Mouse (Mus musculus) C2C12 (cell line): ENCODE measurements around the gene Grid1. TPM values are rescaled to one million over a fixed set of nuclear protein-coding genes. Genes with fewer than 3 reads are reported as not detected.

Experiments used
- H3K27me3 ChIP-seq: one replicate; pipeline ENCODE4 v1.6.1; 2011; ENCODE audit not compliant: control insufficient read depth, insufficient read depth, insufficient read length
- H3K36me3 ChIP-seq: one replicate; pipeline ENCODE4 v1.6.1; 2011; ENCODE audit not compliant: control insufficient read depth, insufficient read depth
- H3K4me3 ChIP-seq: one replicate; pipeline ENCODE4 v1.5.1; 2011; ENCODE audit warnings: mild to moderate bottlenecking, control low read depth; ENCODE audit not compliant: poor library complexity, insufficient read depth, severe bottlenecking
- H3K79me2 ChIP-seq: one replicate; pipeline ENCODE4 v1.6.1; 2011; ENCODE audit not compliant: control insufficient read depth, insufficient read depth
- H3K79me3 ChIP-seq: one replicate; pipeline ENCODE4 v1.6.1; 2011; ENCODE audit warnings: low read depth, control low read depth
- H3ac ChIP-seq: one replicate; pipeline ENCODE3; 2011; ENCODE audit warnings: low read depth; ENCODE audit not compliant: control insufficient read depth, insufficient read length
- CEBPB ChIP-seq: IDR thresholded peaks from one replicate; pipeline ENCODE4 v1.6.1; 2011; ENCODE audit warnings: low read depth, mild to moderate bottlenecking, control low read depth, moderate library complexity
- CTCF ChIP-seq: IDR thresholded peaks from one replicate; pipeline ENCODE4 v1.5.1; 2011; ENCODE audit not compliant: control insufficient read depth, insufficient read depth, insufficient read length
- FOSL1 ChIP-seq: IDR thresholded peaks from one replicate; pipeline ENCODE4 v1.8.0; 2011; ENCODE audit warnings: mild to moderate bottlenecking, low read length; ENCODE audit not compliant: poor library complexity, insufficient read depth, severe bottlenecking
- MAX ChIP-seq: IDR thresholded peaks from one replicate; pipeline ENCODE4 v1.6.1; 2011; ENCODE audit warnings: mild to moderate bottlenecking, control low read depth
- MYOD1 ChIP-seq: IDR thresholded peaks from one replicate; pipeline ENCODE4 v1.6.1; 2011; ENCODE audit warnings: low read depth; ENCODE audit not compliant: control insufficient read depth, insufficient read length
- MYOG ChIP-seq: IDR thresholded peaks from one replicate; pipeline ENCODE4 v1.6.1; 2011; ENCODE audit not compliant: control insufficient read depth, insufficient read length; ENCODE audit errors: extremely low read depth
- USF1 ChIP-seq: IDR thresholded peaks from one replicate; pipeline ENCODE4 v1.6.1; 2011; ENCODE audit warnings: low read depth, mild to moderate bottlenecking, control low read depth, moderate library complexity
- polyA plus RNA-seq: library from polyadenylated mRNA; unstranded; fragments of >200 nt; fragmentation: generic; extraction: Trizol; gene quantifications from one replicate; pipeline ENCODE4 v1.2.1, GENCODE M21; 2012; ENCODE audit warnings: missing spikeins

Grid1 gene
- polyA plus RNA-seq, 1 experiment, result 0.04 TPM

DNA sequence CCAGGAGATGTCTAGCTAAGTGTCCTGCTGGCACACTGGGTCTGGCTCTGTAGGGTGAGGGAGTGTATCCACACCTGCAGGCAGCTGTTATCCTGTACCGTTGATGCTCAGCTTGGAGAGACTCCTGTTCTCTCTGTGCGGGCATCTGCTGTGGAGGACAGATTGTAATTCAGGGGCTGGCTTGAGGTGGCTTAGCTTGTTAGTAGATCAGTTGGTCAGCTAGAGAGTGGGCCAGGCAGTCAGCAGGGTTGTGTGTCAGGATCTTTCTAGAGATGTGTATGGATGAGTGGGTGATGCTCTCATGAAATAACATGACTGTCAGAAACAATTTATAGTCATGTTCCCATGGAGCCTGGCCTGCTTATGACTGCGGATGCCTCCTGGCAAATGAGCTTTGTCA, 24.3 kb downstream of the Grid1 start:
- no peaks in the 10 kb centered on the region for H3K79me3 ChIP-seq

DNA sequence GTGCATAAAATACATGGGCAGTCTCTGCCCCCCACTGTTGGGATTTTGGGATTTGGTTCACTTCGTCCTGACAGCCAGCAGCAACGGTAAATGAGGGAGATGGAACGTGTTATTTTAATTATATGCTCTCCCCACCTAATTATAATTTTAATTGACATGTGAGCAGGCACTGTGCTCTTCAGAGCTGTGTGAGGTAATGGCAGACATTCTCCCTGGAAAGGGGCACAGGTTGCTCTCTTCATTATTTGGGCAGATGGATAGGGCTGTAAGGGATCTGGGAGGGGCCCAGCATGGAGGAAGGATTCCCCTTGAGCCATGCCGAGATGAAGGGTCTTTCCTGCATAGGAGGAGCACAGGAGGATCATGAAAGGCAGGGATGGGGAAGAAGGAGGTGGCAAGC, 26.9 kb downstream of the Grid1 start:
- H3K4me3 ChIP-seq, result no peak overlapping the region
- H3K79me2 ChIP-seq, result no peaks in the 10 kb centered on the region
- H3K36me3 ChIP-seq, result no peaks in the 10 kb centered on the region
- no peaks in the 10 kb centered on the region for H3K79me3 ChIP-seq
- TF ChIP-seq FOSL1 (no peak), MYOD1 (no peak), CTCF (no peak), CEBPB (no peak), USF1 (no peak), MYOG (no peak), MAX (no peak)
- no peak overlapping the region for H3ac ChIP-seq
- H3K27me3 ChIP-seq, result peaks cover 12% of the 10 kb centered on the region

More for the DNA sequence above, 24.3 kb downstream of the Grid1 start:
- no peak overlapping the region for H3ac ChIP-seq
- no peak overlapping the region for H3K4me3 ChIP-seq
- no peak for TF ChIP-seq MAX
- TF ChIP-seq CTCF, result no peak
- no peak for TF ChIP-seq MYOG
- no peak for TF ChIP-seq MYOD1
- no peak for TF ChIP-seq FOSL1
- TF ChIP-seq CEBPB, result no peak
- TF ChIP-seq USF1, result no peak
- H3K79me2 ChIP-seq, result no peaks in the 10 kb centered on the region
- peaks cover under 1% of the 10 kb centered on the region for H3K27me3 ChIP-seq
- no peaks in the 10 kb centered on the region for H3K36me3 ChIP-seq

GRCm38 (mm10) chr14:34847625-34848024, 27.7 kb downstream of the Grid1 start:
- H3ac ChIP-seq, result no peak overlapping the region
- H3K27me3 ChIP-seq, result peaks cover 17% of the 10 kb centered on the region
- no peaks in the 10 kb centered on the region for H3K79me3 ChIP-seq
- no peak overlapping the region for H3K4me3 ChIP-seq
- TF ChIP-seq FOSL1, result no peak
- no peak for TF ChIP-seq MYOG
- no peak for TF ChIP-seq CTCF
- TF ChIP-seq CEBPB, result no peak
- no peak for TF ChIP-seq MAX
- TF ChIP-seq USF1, result no peak
- no peak for TF ChIP-seq MYOD1
- H3K79me2 ChIP-seq, result no peaks in the 10 kb centered on the region
- H3K36me3 ChIP-seq, result no peaks in the 10 kb centered on the region

DNA sequence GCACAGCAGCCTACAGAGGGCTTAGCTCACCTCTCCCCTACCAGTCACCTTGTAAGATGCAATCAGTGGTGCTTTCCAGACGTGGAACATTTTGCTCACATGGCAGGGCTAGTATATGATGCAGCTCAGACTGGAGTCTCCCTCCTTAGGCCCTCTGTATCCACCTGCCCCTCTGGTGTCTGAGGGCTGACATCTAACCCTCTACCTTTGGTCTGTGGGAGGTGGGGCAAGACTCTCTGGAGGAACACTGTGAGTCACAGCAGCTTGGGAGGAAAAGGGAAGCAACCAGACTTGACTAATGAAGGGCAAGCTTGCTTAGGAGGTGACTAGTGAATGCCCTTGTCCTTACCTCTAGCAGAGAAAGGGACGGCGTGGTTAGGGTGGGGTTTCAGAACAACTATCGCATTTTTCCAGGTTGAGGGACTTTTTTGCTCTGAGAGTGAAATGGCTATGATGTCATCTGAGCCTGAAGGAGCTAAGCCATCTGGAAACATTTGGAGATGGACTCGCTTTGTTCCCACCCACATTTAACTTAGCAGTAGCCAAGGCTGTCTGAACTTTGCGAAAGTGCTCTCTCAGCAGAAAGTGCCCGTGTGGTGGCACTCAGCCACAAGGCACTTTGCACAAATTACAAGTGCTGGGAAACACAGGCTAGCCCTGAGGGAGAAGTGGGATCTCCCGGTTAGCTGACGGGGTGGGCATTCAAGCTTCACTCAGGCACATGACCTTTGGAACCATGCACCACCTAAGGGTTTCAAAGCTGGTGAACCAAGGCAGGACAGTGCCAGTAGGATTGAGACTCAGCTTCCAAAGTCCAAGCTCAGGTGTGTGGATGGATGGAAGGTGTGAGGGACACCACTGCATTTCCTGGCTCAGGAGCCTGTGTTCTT, 41.2 kb downstream of the Grid1 start:
- TF ChIP-seq CEBPB (no peak), MAX (no peak), MYOG (no peak), MYOD1 (no peak), USF1 (no peak), CTCF (no peak), FOSL1 (no peak)
- H3K79me2 ChIP-seq, result no peaks in the 10 kb centered on the region
- H3ac ChIP-seq, result no peak overlapping the region

GRCm38 (mm10) chr14:34867266-34867665, 47.4 kb downstream of the Grid1 start:
- Histone ChIP-seq H3K27me3 (no peaks in the 10 kb centered on the region), H3K79me3 (no peaks in the 10 kb centered on the region)
- TF ChIP-seq MYOG (no peak), FOSL1 (no peak), CEBPB (no peak), CTCF (no peak), MAX (no peak), MYOD1 (no peak), USF1 (no peak)

More for the DNA sequence above, 41.2 kb downstream of the Grid1 start:
- Histone ChIP-seq H3K79me3 (no peaks in the 10 kb centered on the region), H3K27me3 (peaks cover 7% of the 10 kb centered on the region), H3K4me3 (no peak overlapping the region), H3K36me3 (no peaks in the 10 kb centered on the region)

More at GRCm38 (mm10) chr14:34867266-34867665, 47.4 kb downstream of the Grid1 start:
- Histone ChIP-seq H3K36me3 (no peaks in the 10 kb centered on the region), H3K4me3 (no peak overlapping the region), H3ac (no peak overlapping the region), H3K79me2 (no peaks in the 10 kb centered on the region)
